Comparison of ENCODE assay signal across 7 mouse cellular contexts in genomic region chr11:69919661-69920265, GRCm38 (mm10). TPM values are rescaled to one million over a fixed set of nuclear protein-coding genes. Genes with fewer than 3 reads are reported as not detected.
A peak's percentile ranks its signal among the peaks of the same experiment; 100 is the strongest.
DNase-seq lines count a peak whose midpoint lies in the region; ATAC-seq lines count a peak whose summit lies in the region.

No protein-coding gene starts in this region.

- H3K4me2 ChIP-seq in forebrain, embryonic 12.5 days: peak overlapping the region; percentile 92

- intact Hi-C loops in left cerebral cortex, postnatal 14 days (cut with DNase I): no loop called here

- DNase-seq in Muller cell, postnatal 12 days (ENCODE audit: inconsistent ontology term): peak; percentile 92
- DNase-seq in left cerebral cortex, postnatal 14 days (ENCODE audit: low spot score in 2 of 2): peak; percentile 35 to 52
- peak; percentile 79 to 81 for DNase-seq in spleen, adult 18-20 months

- ATAC-seq in forebrain, embryonic 12.5 days (ENCODE audit: low FRiP score): no peak
- peak; percentile 28 to 37 for ATAC-seq in hematopoietic stem cell, adult 5-6 weeks (replicated peaks in 1 of 2; ENCODE audit: insufficient read depth in 1 of 2, low FRiP score in 2 of 2, low TSS enrichment in 1 of 2, low read depth in 1 of 2, poor library complexity in 2 of 2, severe bottlenecking in 2 of 2)
- ATAC-seq in megakaryocyte-erythroid progenitor cell, adult 5-6 weeks (replicated peaks; ENCODE audit: low FRiP score, low TSS enrichment, poor library complexity, severe bottlenecking): peak; percentile 43

- H3K27me3 ChIP-seq in forebrain, embryonic 12.5 days: no peaks in the 10 kb centered on the region

- H3K9me3 ChIP-seq in forebrain, embryonic 12.5 days: no peaks in the 10 kb centered on the region

- H3K4me1 ChIP-seq in brown adipose tissue, adult 24 weeks (ENCODE audit: control insufficient read depth, insufficient read depth, insufficient read length, low read length): peaks cover 3% of the 10 kb centered on the region
- peaks cover 34% of the 10 kb centered on the region for H3K4me1 ChIP-seq in forebrain, embryonic 12.5 days

- H3K9ac ChIP-seq in forebrain, embryonic 12.5 days: peak overlapping the region; percentile 99

- under 1% methylated on average over 17 of the region's 17 CpGs for WGBS in forebrain, embryonic 12.5 days

- H3K4me3 ChIP-seq in brown adipose tissue, adult 24 weeks (ENCODE audit: insufficient read depth, low read depth, low read length): peak overlapping the region; percentile 72
- H3K4me3 ChIP-seq in forebrain, embryonic 12.5 days (replicated peaks): peak overlapping the region; percentile 100

- H3K27ac ChIP-seq in brown adipose tissue, adult 24 weeks (replicated peaks; ENCODE audit: low read depth, low read length): peak overlapping the region; percentile 83
- peak overlapping the region; percentile 94 for H3K27ac ChIP-seq in forebrain, embryonic 12.5 days

- H3K36me3 ChIP-seq in forebrain, embryonic 12.5 days (replicated peaks): peaks cover 46% of the 10 kb centered on the region

RNA-seq across cellular contexts. Expression of gene Eif5a, which starts 2.0 kb away (rescaled TPM):
- 424 and 439 TPM in 2 replicates for polyA plus RNA-seq in brown adipose tissue, adult 24 weeks (2012; ENCODE audit: insufficient read depth, insufficient read length, missing spikeins)
- polyA plus RNA-seq in forebrain, embryonic 12.5 days (2016; fragmentation: Nextera tagmentation; extraction: Ambion mirVana): 1,678 TPM in 2 replicates
- 553 and 938 TPM in 2 replicates for total RNA-seq in hematopoietic stem cell, adult 5-6 weeks (2017)
- 100 to 1,000 TPM; 468 to 473 TPM for total RNA-seq in left cerebral cortex, postnatal 14 days (2021)
- total RNA-seq in megakaryocyte-erythroid progenitor cell, adult 5-6 weeks (2014; fragmentation: Nextera tagmentation): 1,285 and 1,514 TPM in 2 replicates
- total RNA-seq in megakaryocyte-erythroid progenitor cell, adult 5-6 weeks (2017): 1,032 and 1,474 TPM in 2 replicates

RNA-seq across cellular contexts. Expression of gene Gps2, which starts 6.1 kb away (rescaled TPM):
- 23.6 and 24.3 TPM in 2 replicates for polyA plus RNA-seq in brown adipose tissue, adult 24 weeks (2012; ENCODE audit: insufficient read depth, insufficient read length, missing spikeins)
- polyA plus RNA-seq in forebrain, embryonic 12.5 days (2016; fragmentation: Nextera tagmentation; extraction: Ambion mirVana): 95.8 and 99.1 TPM in 2 replicates
- total RNA-seq in hematopoietic stem cell, adult 5-6 weeks (2017): 37.0 and 64.9 TPM in 2 replicates
- total RNA-seq in left cerebral cortex, postnatal 14 days (2021): 10 to 100 TPM; 24.9 to 26.0 TPM
- total RNA-seq in megakaryocyte-erythroid progenitor cell, adult 5-6 weeks (2014; fragmentation: Nextera tagmentation): 155 and 190 TPM in 2 replicates
- total RNA-seq in megakaryocyte-erythroid progenitor cell, adult 5-6 weeks (2017): 53.7 and 106 TPM in 2 replicates

RNA-seq across cellular contexts. Expression of gene Ybx2, which starts 15.8 kb away (rescaled TPM):
- 37.9 and 76.4 TPM in 2 replicates for polyA plus RNA-seq in brown adipose tissue, adult 24 weeks (2012; ENCODE audit: insufficient read depth, insufficient read length, missing spikeins)
- 7.4 and 8.9 TPM in 2 replicates for polyA plus RNA-seq in forebrain, embryonic 12.5 days (2016; fragmentation: Nextera tagmentation; extraction: Ambion mirVana)
- 0.60 TPM in 1 of 2 replicates, not detected in the other for total RNA-seq in hematopoietic stem cell, adult 5-6 weeks (2017)
- 10 to 100 TPM in 1 of 2 experiments, 1 to 10 TPM in 1; 8.4 to 11.3 TPM for total RNA-seq in left cerebral cortex, postnatal 14 days (2021)
- 2.2 TPM in 1 of 2 replicates, not detected in the other for total RNA-seq in megakaryocyte-erythroid progenitor cell, adult 5-6 weeks (2014; fragmentation: Nextera tagmentation)
- not detected in 2 replicates for total RNA-seq in megakaryocyte-erythroid progenitor cell, adult 5-6 weeks (2017)

RNA-seq across cellular contexts. Expression of gene Neurl4, which starts 18.9 kb away (rescaled TPM):
- polyA plus RNA-seq in brown adipose tissue, adult 24 weeks (2012; ENCODE audit: insufficient read depth, insufficient read length, missing spikeins): 16.9 and 18.4 TPM in 2 replicates
- 18.9 and 19.3 TPM in 2 replicates for polyA plus RNA-seq in forebrain, embryonic 12.5 days (2016; fragmentation: Nextera tagmentation; extraction: Ambion mirVana)
- total RNA-seq in hematopoietic stem cell, adult 5-6 weeks (2017): 23.3 and 34.1 TPM in 2 replicates
- 100 to 1,000 TPM; 121 to 125 TPM for total RNA-seq in left cerebral cortex, postnatal 14 days (2021)
- total RNA-seq in megakaryocyte-erythroid progenitor cell, adult 5-6 weeks (2014; fragmentation: Nextera tagmentation): 31.7 and 51.2 TPM in 2 replicates
- total RNA-seq in megakaryocyte-erythroid progenitor cell, adult 5-6 weeks (2017): 27.9 and 64.3 TPM in 2 replicates

RNA-seq across cellular contexts. Expression of gene 2810408A11Rik, which starts 19.0 kb away (rescaled TPM):
- 3.2 TPM in 1 of 2 replicates, not detected in the other for polyA plus RNA-seq in brown adipose tissue, adult 24 weeks (2012; ENCODE audit: insufficient read depth, insufficient read length, missing spikeins)
- polyA plus RNA-seq in forebrain, embryonic 12.5 days (2016; fragmentation: Nextera tagmentation; extraction: Ambion mirVana): 22.4 TPM in 2 replicates
- 12.1 and 33.3 TPM in 2 replicates for total RNA-seq in hematopoietic stem cell, adult 5-6 weeks (2017)
- total RNA-seq in left cerebral cortex, postnatal 14 days (2021): under 1 TPM in 1 of 2 experiments, not detected in 1; 0.38 TPM
- 2.4 and 4.0 TPM in 2 replicates for total RNA-seq in megakaryocyte-erythroid progenitor cell, adult 5-6 weeks (2014; fragmentation: Nextera tagmentation)
- 3.4 and 4.1 TPM in 2 replicates for total RNA-seq in megakaryocyte-erythroid progenitor cell, adult 5-6 weeks (2017)
